Mouse (Mus musculus) left cerebral cortex, postnatal 25 days (tissue): ENCODE results near the gene Dcaf6. TPM values are rescaled to one million over a fixed set of nuclear protein-coding genes. Genes with fewer than 3 reads are reported as not detected.

Experiments
- DNase-seq, 2 experiments: peaks; one replicate each; pipeline ENCODE4 v3.0.0; 2022; ENCODE audit warnings: low spot score in 2 of 2, mixed read lengths in 1 of 2
- intact Hi-C: fragments of 180-260 bp; cut with DNase I; formaldehyde crosslinking; loops from one replicate; pipeline ENCODE4 v1.15.1; 2025
- total RNA-seq, 2 experiments: library from RNA; stranded (reverse); gene quantifications; 2 replicates each; pipeline ENCODE4 v1.2.3; 2021

The Dcaf6 gene
- total RNA-seq, 2 experiments from 2014 or later: 90.9 to 101 TPM

DNA sequence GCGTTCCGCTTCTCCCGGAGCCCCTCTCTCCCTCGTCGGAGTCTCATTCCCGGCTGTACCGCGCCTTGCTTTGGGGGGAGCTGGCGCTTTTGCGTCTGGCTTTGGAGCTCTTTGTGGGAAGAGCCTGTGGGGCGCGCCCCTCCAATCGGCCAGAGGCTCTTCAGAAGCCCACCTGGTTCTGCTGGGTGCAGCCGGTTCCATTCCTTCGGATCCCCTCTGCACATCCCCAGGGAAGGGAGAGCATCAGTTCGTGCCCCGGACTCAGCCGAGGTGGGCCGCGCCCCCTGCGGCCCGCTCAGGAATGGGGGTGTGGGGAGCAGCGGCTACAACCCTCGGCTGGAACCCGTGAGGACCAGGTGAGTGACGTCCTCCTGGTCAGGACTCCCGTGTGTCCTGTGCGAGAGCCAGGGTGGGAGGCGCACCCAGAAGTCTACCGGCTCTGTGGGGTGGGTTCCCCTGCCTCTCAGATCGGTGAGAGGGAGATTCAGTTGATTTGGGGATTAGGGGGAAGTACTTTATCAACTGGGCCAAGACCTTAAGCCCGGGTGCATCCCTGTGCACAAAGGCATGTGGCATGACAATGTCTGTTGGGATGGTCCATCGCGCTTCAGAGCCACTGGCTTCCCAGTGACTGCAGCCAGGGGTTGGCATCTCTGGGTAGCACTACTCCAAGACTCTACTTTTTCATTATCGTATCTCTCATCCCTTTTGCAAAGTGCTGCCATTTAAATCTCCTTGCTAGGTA, 177.9 kb downstream of the Dcaf6 start:
- no peak for DNase-seq
- intact Hi-C loops: no loop called here

DNA sequence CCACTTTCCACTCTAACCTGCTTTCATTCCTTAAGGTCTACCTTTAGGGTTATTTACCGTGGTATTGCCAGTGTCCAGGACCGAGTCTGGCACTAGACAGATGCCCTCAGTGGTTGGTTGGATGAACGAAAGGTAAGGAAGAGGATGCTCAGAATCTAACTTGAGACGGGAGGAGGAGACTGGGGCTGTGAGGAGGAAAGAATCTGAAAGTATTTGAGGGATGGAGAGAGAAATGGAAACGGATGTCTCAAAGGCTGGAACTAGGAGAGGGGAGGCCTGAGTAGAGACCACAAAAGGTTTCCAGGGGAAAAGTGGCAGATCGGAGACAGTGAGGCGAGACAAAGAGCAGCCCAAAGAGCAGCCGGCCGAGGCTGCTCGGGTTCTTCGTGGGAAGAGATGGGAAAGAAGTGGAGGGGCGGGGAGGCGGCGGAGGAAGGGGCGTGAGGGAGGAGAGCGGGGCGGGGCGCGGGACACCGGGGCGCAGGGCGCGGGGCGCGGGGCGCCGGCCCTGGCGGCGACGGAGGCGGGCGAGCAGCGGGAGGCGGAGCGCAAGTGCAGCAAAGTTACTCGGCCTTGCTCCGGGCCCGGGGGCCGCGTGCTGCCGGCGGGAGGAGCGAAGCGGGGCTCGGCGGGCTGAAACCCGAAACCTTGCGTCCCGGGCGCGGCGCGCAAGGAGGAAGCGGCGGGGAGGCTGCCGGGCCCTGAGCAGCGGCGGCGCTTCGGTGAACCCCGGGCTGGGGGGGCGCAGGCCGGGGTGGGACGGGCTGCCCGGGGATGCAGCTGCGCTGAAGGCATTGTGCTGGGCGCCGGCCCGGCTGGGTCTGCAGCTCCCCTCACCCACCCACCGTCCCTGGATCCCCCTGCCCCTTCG, 178.7 kb downstream of the Dcaf6 start:
- peak; percentile 15 to 50 for DNase-seq
- intact Hi-C loops: no loop called here

DNA sequence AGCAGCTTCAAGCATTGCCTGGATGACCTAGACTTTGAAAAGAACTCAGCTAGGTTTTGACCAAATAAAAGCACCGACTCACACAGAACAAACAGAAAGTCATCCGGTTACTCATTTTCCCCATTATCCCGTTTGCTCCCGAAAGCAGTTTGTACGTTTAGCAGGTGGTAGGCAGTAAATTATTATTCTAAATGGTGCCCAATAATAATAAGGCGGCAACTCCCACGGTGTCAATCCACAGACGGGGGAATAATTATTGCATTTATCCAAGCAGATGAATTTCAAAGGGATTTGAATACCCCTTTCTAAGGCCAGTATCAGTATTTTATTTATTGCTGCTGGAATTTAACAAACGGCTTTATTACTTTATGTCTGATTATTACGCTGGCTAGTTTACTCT, 179.5 kb downstream of the Dcaf6 start:
- intact Hi-C loops: no loop called here
- no peak for DNase-seq

Other genes with a start within 250 kb of the Dcaf6 start
- gene Tiprl, start 223.5 kb downstream of the Dcaf6 start, total RNA-seq: 10 to 100 TPM; 59.0 to 60.6 TPM
- 1 to 10 TPM; 7.5 to 8.6 TPM for gene Gpr161, start 164.7 kb downstream of the Dcaf6 start, total RNA-seq
- 100 to 1,000 TPM; 126 to 141 TPM for gene Mpc2, start 162 bp upstream of the Dcaf6 start, total RNA-seq
- under 1 TPM; 0.41 to 0.71 TPM for gene Adcy10, start 24.7 kb upstream of the Dcaf6 start, total RNA-seq
- 10 to 100 TPM; 34.2 to 36.6 TPM for gene Mpzl1, start 174.1 kb upstream of the Dcaf6 start, total RNA-seq
- gene Rcsd1, start 249.3 kb upstream of the Dcaf6 start, total RNA-seq: 1 to 10 TPM; 4.9 to 6.0 TPM